Mouse (Mus musculus): ENCODE results near the gene Glb1l3. TPM values are rescaled to one million over a fixed set of nuclear protein-coding genes. Genes with fewer than 3 reads are reported as not detected.

The Glb1l3 gene
- polyA plus RNA-seq, 1 experiment from 2014 or later = not detected

DNA sequence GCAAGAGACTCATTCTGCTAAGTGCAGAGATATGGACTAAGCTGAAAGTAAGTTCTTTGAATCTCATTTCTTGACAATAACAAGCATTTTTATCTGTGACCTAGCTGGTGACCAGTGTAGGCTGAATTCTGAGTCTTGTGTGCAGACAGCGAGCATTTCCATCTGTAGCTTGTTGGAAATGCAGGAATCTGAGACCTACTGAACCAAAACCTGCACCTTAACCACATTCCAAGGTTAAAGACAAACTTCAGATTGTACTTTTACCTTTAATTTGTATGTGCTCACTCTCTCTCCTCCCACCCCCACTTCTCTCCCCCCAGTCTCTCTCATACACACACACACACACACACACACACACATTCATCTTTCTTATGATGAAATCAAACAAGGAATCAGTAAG is 62.0 kb downstream of the Glb1l3 start:
- Histone ChIP-seq H3K4me1 (ENCODE audit: control insufficient read depth in 2 of 2, insufficient read depth in 2 of 2, low read length in 2 of 2) (no peaks in the 10 kb centered on the region), H3K4me2 (ENCODE audit: low read length) (no peak overlapping the region), H3K9me3 (ENCODE audit: control insufficient read depth, low read length) (no peaks in the 10 kb centered on the region), H3K27ac (replicated peaks in 1 of 2; ENCODE audit: control insufficient read depth in 1 of 2, insufficient read depth in 1 of 2, low read depth in 2 of 2, low read length in 2 of 2) (no peak overlapping the region), H3K4me3 (ENCODE audit: control insufficient read depth in 1 of 2, insufficient read depth in 1 of 2, low read depth in 1 of 2, low read length in 2 of 2) (no peak overlapping the region), H3K36me3 (ENCODE audit: control insufficient read depth, insufficient read depth, low read length) (no peaks in the 10 kb centered on the region), H3K27me3 (ENCODE audit: control insufficient read depth, insufficient read depth, low read length) (no peaks in the 10 kb centered on the region), H3K9ac (ENCODE audit: low read length) (no peak overlapping the region)
- no peak for ATAC-seq (ENCODE audit: insufficient number of reproducible peaks, insufficient read depth, low FRiP score, low read depth)
- WGBS = 59% methylated on average over 1 of the region's 1 CpGs

DNA sequence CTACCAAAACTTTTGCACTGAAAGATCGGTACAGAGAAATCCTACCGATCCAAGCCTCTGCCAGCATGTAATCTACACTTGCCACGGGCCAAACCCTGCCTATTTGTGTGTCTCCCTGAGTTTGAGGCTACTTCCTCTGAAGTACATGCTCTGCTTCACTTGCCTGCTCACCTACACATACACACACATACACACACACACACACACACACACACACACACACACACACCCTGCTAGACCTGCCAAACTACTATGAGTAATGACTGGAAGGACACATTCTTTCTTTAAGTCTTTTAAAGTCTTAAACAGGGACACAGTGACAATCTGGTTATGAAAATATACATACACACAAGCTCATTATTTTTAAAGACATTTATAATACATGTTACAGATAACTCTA is 62.5 kb downstream of the Glb1l3 start:
- Histone ChIP-seq H3K4me1 (ENCODE audit: control insufficient read depth in 2 of 2, insufficient read depth in 2 of 2, low read length in 2 of 2) (no peaks in the 10 kb centered on the region), H3K27me3 (ENCODE audit: control insufficient read depth, insufficient read depth, low read length) (no peaks in the 10 kb centered on the region), H3K9me3 (ENCODE audit: control insufficient read depth, low read length) (no peaks in the 10 kb centered on the region), H3K27ac (replicated peaks in 1 of 2; ENCODE audit: control insufficient read depth in 1 of 2, insufficient read depth in 1 of 2, low read depth in 2 of 2, low read length in 2 of 2) (no peak overlapping the region), H3K36me3 (ENCODE audit: control insufficient read depth, insufficient read depth, low read length) (no peaks in the 10 kb centered on the region), H3K9ac (ENCODE audit: low read length) (no peak overlapping the region), H3K4me3 (ENCODE audit: control insufficient read depth in 1 of 2, insufficient read depth in 1 of 2, low read depth in 1 of 2, low read length in 2 of 2) (no peak overlapping the region), H3K4me2 (ENCODE audit: low read length) (no peak overlapping the region)
- ATAC-seq (ENCODE audit: insufficient number of reproducible peaks, insufficient read depth, low FRiP score, low read depth) = no peak
- 86% methylated on average over 3 of the region's 3 CpGs for WGBS

DNA sequence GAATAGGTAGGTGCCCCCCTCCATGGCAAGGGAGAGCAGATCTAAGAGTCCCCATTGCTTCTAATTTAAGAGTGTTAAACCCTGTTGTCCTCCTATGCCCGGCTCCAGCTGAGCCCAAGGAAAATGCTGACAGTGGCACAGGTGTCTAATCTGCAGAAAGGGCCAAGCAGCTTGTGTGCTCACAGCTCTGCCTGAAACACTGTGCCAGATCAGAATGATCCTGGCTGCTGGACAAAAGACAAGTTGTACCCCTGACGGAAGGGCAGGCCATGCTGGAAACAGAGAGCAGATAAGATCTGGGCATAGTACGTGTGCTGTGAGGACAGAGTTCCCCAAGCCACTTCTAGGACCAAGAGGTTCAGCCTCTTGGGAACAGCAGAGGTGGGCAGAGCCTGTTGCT is 67.9 kb downstream of the Glb1l3 start:
- Histone ChIP-seq H3K27ac (replicated peaks in 1 of 2; ENCODE audit: control insufficient read depth in 1 of 2, insufficient read depth in 1 of 2, low read depth in 2 of 2, low read length in 2 of 2) (no peak overlapping the region), H3K27me3 (ENCODE audit: control insufficient read depth, insufficient read depth, low read length) (no peaks in the 10 kb centered on the region), H3K4me1 (ENCODE audit: control insufficient read depth in 2 of 2, insufficient read depth in 2 of 2, low read length in 2 of 2) (no peaks in the 10 kb centered on the region), H3K9me3 (ENCODE audit: control insufficient read depth, low read length) (no peaks in the 10 kb centered on the region), H3K9ac (ENCODE audit: low read length) (no peak overlapping the region), H3K4me2 (ENCODE audit: low read length) (no peak overlapping the region), H3K36me3 (ENCODE audit: control insufficient read depth, insufficient read depth, low read length) (no peaks in the 10 kb centered on the region), H3K4me3 (ENCODE audit: control insufficient read depth in 1 of 2, insufficient read depth in 1 of 2, low read depth in 1 of 2, low read length in 2 of 2) (no peak overlapping the region)
- no peak for ATAC-seq (ENCODE audit: insufficient number of reproducible peaks, insufficient read depth, low FRiP score, low read depth)
- WGBS = 24% methylated on average over 3 of the region's 3 CpGs

GRCm38 (mm10) chr9:26783414-26783975 is 77.2 kb downstream of the Glb1l3 start:
- Histone ChIP-seq H3K27me3 (ENCODE audit: control insufficient read depth, insufficient read depth, low read length) (no peaks in the 10 kb centered on the region), H3K27ac (replicated peaks in 1 of 2; ENCODE audit: control insufficient read depth in 1 of 2, insufficient read depth in 1 of 2, low read depth in 2 of 2, low read length in 2 of 2) (no peak overlapping the region), H3K9me3 (ENCODE audit: control insufficient read depth, low read length) (no peaks in the 10 kb centered on the region), H3K36me3 (ENCODE audit: control insufficient read depth, insufficient read depth, low read length) (no peaks in the 10 kb centered on the region), H3K4me1 (ENCODE audit: control insufficient read depth in 2 of 2, insufficient read depth in 2 of 2, low read length in 2 of 2) (0 out of 4 replicates have a peak, but pooled peaks cover 0 to 2% of the 10 kb centered on the region in 2 experiments), H3K4me2 (ENCODE audit: low read length) (peak overlapping the region; percentile 50), H3K9ac (ENCODE audit: low read length) (no peak overlapping the region), H3K4me3 (ENCODE audit: control insufficient read depth in 1 of 2, insufficient read depth in 1 of 2, low read depth in 1 of 2, low read length in 2 of 2) (no peak overlapping the region)
- ATAC-seq (ENCODE audit: insufficient number of reproducible peaks, insufficient read depth, low FRiP score, low read depth) = no peak
- 25% methylated on average over 7 of the region's 7 CpGs for WGBS

- no peak overlapping the region for H3K4me3 ChIP-seq (ENCODE audit: control insufficient read depth in 1 of 2, insufficient read depth in 1 of 2, low read depth in 1 of 2, low read length in 2 of 2)
- WGBS = 73% methylated on average over 7 of the region's 7 CpGs
Measured at GRCm38 (mm10) chr9:26778421-26778820, 82.3 kb downstream of the Glb1l3 start.

DNA sequence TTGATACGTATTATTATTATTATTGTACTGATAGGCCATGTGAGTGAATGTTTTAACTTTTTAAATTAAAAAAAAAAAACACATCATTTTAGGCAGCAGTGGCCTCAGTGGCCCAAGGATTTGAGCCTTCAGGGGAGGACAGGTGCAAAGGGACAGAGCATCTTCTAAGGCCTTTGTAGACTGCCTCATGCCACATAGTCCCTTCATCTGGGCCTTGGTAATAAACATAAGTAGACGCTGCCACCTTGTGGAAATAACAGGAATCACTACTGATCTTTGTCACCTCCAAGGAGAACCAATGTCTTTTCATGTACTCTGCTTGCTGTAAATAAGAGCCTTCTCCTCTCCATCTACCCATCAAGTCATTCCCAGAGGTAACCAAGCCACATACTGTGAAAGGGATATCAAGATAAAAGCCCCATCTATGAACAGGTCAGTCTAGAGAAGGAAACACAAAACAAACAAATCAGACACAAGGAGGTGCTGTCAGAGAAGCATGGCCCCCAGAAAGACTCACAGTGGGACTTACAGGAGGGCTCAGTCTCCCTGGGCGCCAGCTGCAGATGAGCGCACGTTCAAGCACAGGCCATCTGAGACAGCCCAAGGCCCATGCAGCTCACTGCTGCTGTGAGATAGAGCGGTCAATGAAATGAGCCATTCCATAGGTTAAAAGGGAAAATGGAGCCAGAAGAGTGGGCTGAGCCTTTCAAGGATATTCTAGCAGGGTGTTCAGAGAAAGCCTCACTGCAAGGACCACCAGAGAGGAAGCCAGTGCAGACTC is 84.4 kb downstream of the Glb1l3 start:
- Histone ChIP-seq H3K9me3 (ENCODE audit: control insufficient read depth, low read length) (no peaks in the 10 kb centered on the region), H3K36me3 (ENCODE audit: control insufficient read depth, insufficient read depth, low read length) (no peaks in the 10 kb centered on the region), H3K27me3 (ENCODE audit: control insufficient read depth, insufficient read depth, low read length) (no peaks in the 10 kb centered on the region), H3K4me2 (ENCODE audit: low read length) (no peak overlapping the region), H3K4me3 (ENCODE audit: control insufficient read depth in 1 of 2, insufficient read depth in 1 of 2, low read depth in 1 of 2, low read length in 2 of 2) (no peak overlapping the region), H3K4me1 (ENCODE audit: control insufficient read depth in 2 of 2, insufficient read depth in 2 of 2, low read length in 2 of 2) (no peaks in the 10 kb centered on the region), H3K9ac (ENCODE audit: low read length) (no peak overlapping the region), H3K27ac (replicated peaks in 1 of 2; ENCODE audit: control insufficient read depth in 1 of 2, insufficient read depth in 1 of 2, low read depth in 2 of 2, low read length in 2 of 2) (no peak overlapping the region)
- ATAC-seq (ENCODE audit: insufficient number of reproducible peaks, insufficient read depth, low FRiP score, low read depth) = no peak
- 56% methylated on average over 6 of the region's 6 CpGs for WGBS

More at GRCm38 (mm10) chr9:26778421-26778820, 82.3 kb downstream of the Glb1l3 start:
- no peak for ATAC-seq (ENCODE audit: insufficient number of reproducible peaks, insufficient read depth, low FRiP score, low read depth)
- no peak overlapping the region for H3K27ac ChIP-seq (replicated peaks in 1 of 2; ENCODE audit: control insufficient read depth in 1 of 2, insufficient read depth in 1 of 2, low read depth in 2 of 2, low read length in 2 of 2)
- no peak overlapping the region for H3K9ac ChIP-seq (ENCODE audit: low read length)
- no peaks in the 10 kb centered on the region for H3K9me3 ChIP-seq (ENCODE audit: control insufficient read depth, low read length)
- H3K4me1 ChIP-seq (ENCODE audit: control insufficient read depth in 2 of 2, insufficient read depth in 2 of 2, low read length in 2 of 2) = no peaks in the 10 kb centered on the region
- H3K4me2 ChIP-seq (ENCODE audit: low read length) = no peak overlapping the region
- H3K27me3 ChIP-seq (ENCODE audit: control insufficient read depth, insufficient read depth, low read length) = no peaks in the 10 kb centered on the region
- no peaks in the 10 kb centered on the region for H3K36me3 ChIP-seq (ENCODE audit: control insufficient read depth, insufficient read depth, low read length)

- no peak overlapping the region for H3K9ac ChIP-seq (ENCODE audit: low read length)
- no peaks in the 10 kb centered on the region for H3K36me3 ChIP-seq (ENCODE audit: control insufficient read depth, insufficient read depth, low read length)
- no peaks in the 10 kb centered on the region for H3K27me3 ChIP-seq (ENCODE audit: control insufficient read depth, insufficient read depth, low read length)
- no peak overlapping the region for H3K27ac ChIP-seq (replicated peaks in 1 of 2; ENCODE audit: control insufficient read depth in 1 of 2, insufficient read depth in 1 of 2, low read depth in 2 of 2, low read length in 2 of 2)
- no peak overlapping the region for H3K4me2 ChIP-seq (ENCODE audit: low read length)
- H3K4me1 ChIP-seq (ENCODE audit: control insufficient read depth in 2 of 2, insufficient read depth in 2 of 2, low read length in 2 of 2) = no peaks in the 10 kb centered on the region
- H3K4me3 ChIP-seq (ENCODE audit: control insufficient read depth in 1 of 2, insufficient read depth in 1 of 2, low read depth in 1 of 2, low read length in 2 of 2) = no peak overlapping the region
- WGBS = 67% methylated on average over 2 of the region's 2 CpGs
- no peak for ATAC-seq (ENCODE audit: insufficient number of reproducible peaks, insufficient read depth, low FRiP score, low read depth)
- no peaks in the 10 kb centered on the region for H3K9me3 ChIP-seq (ENCODE audit: control insufficient read depth, low read length)
Measured at GRCm38 (mm10) chr9:26775700-26776099, 85.0 kb downstream of the Glb1l3 start.

All from heart, embryonic 14.5 days (tissue).